Mouse (Mus musculus): ENCODE data around the gene Pik3r2.
A peak's percentile ranks its signal among the peaks of the same experiment; 100 is the strongest.

Gene Pik3r2

DNA sequence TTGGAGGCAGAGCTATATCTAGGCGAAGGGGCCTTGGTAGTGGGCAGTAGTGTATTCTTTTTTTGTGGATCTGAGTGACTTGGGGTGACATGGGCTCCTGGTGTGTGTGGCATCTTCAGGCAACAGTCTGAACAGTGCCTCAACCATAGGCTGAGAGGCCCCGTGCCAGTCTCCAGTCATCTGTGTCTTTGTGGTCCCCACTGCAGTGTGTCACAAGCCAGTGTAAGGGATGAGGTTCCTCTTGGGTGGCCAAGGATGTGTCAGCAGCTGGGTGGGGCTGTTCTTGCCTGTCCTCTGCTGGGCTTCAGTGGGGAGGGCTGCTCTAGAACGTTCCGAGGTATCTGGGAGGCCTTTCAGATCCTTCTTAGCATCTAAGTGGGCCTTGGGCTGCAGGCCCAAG, 45.6 kb downstream of the Pik3r2 start:
- DNase-seq, result no peak

DNA sequence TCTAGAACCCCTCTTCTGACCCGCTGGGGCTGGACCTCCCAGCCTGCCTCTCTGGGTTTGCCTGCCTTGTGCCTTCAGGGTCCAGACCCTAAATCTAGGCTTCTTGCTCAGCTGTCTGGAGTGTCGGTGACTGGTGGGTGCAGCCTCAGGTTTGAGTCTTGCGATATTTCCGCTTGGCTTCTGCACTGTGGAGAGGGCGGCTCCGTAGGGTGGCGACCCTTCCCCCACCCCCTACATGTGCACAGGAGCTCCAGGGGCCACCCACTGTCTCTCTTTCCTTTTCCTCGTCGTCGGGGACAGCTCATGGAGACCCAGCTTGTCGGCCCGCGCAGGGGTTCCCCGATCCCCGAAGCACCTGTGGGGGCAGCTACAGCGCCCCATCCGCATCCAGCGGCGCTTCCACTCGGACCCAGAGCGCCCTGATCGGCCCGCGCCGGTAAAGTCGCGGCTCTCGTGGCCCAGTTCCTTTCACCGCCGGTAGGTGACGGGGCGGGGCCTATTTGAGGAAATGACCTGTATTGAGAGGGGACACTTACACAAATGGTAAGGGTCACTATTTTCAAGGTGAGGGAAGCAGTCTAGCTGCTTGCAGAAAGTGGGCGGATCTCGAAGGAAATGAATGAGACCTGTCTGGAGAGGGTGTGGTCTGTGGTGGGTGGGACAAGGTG, 46.6 kb downstream of the Pik3r2 start:
- no peak for DNase-seq

DNA sequence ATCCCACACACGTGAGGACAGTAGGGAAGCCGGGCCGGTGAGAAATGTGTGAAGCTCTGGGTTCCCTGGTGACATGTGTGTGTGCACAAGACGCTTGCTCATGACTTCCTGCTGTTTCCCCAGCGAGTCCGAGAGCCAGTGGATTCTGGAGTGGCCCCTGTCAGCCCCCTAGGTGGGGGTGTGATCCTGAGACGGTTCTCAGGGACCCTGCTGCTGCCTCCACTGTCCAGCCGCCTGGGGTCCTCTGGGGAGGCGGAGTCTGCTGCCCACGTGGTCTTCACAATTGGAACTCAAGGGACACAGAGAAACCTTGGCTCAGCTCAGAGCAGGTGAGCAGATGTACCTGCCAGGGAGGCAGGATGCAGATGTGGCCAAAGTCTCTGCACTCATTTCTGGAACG, 49.8 kb downstream of the Pik3r2 start:
- no peak for DNase-seq

DNA sequence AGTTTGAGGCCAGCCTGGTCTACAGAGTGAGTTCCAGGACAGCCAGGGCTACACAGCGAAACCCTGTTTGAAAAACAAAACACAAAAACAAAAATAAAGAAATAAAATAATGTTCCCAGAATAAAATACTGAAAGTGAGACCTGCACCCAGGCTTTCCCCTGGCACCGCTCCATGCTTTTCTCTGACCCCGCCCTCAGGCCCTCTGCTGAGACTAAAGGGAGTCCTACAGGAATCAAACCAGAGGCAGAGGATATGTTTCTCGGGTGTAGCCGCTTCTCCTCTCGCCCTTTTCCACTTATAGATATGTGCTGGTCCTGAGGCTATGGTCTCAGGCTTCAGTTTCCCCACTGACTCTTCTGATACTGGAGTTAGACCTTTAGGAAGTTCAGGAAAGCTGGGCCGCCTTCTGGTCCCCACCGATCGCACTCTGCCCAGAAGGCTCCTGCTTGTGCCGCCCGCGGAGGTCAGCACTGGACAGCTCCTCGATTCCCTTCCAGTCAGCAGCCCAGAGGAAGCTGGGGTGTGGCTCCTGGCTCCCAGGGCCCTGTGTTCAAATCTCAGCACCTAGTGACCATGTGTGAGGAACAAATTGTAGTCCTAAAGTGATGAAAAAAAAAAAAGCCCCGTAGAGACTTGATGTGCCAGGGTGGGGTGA, 50.6 kb downstream of the Pik3r2 start:
- DNase-seq, result peak; percentile 75

DNA sequence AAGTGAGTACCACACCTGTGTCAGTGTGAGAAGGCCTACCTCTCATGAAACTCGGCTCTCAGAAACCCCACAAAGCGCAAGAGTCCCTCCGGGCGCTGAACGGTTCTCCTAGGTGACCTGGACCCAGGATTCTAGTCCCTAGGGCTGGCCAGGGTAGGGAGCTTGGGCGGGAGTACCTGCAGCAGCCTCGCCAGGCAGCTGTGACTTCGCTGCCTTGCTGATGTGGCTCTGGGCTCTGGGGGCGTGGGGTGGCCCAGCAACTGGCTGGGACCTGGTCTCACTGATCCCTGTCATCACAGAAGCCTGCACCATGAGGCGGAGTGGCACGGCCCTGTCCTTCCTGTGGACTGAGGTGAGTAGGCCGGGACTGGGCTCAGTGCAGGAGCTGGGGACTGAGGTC, 52.3 kb downstream of the Pik3r2 start:
- no peak for DNase-seq

DNA sequence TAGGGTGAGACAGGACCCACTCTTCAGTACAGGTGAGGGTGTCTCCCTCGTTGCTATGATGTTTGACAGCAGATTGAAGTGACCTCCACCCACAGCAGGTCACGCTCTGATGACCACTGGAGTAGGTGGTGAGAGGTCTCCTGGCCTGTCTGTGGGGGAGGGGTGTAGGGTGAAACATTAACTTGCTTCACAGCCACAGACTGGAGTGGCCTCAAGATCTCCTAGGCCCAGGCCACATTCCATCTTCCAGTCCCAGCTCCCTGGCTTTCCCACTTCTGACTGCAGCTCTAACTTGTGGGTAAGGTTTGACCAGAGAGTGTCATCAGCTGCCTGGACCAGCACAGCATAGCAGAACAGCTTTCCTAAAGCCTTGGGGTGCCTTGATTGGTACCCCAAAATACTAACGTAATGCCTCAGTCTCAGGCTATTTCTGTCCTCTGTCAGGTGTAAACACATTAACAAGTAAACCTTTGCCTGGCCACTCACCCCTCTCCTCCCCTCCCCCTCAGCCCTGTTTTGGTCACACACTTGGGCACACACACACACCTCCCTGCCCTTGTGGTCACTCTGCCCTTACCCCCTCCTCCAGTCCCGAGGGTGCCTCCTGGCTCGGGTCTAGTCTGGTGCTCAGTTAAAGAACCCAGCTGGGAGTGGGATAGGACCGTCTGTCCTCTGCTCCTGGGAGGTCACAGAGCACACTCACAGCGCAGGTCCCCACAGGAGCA, 52.9 kb downstream of the Pik3r2 start, which contains the start of gene Pde4c:
Gene Pde4c, plus strand, starts transcription at position 235 of the 725 bp plus-strand sequence.
- peak; percentile 98 for DNase-seq

DNA sequence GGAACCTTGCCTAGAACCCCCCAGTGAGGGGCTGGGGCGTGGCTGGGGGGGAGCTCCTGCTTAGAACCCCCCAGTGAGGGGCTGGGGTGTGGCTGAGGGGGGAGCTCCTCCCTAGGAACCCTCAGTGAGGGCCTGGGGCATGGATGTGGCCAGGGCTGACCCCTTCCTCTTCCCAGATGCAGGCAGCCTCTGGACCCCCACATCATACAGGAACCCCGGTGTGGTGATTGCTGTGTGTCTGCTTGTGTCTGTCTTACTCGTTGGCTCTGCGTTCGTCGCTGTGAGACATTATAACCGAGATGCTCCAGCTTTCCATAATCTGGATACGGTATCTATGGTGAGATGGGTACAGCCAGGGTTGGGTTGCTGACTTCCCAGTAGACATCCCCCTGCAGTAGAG, 54.9 kb downstream of the Pik3r2 start:
- no peak for DNase-seq

DNA sequence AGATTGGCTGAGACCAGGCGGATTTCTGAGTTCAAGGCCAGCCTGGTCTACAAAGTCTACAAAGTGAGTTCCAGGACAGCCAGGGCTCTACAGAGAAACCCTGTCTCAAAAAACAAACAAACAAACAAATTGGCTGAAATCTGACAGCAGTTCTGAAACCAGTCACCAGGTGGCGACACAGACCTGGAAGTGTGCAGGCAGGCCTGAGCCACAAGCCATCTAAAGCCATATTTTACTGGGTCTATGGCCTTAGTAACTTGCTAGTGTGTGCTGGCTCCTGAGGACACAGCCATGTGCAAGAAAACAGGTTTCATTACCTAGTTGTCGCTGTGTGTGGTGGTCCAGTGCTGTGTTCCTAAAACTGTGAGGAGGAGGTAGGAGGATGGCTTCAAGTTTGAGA, 55.8 kb downstream of the Pik3r2 start:
- peak; percentile 90 for DNase-seq

DNA sequence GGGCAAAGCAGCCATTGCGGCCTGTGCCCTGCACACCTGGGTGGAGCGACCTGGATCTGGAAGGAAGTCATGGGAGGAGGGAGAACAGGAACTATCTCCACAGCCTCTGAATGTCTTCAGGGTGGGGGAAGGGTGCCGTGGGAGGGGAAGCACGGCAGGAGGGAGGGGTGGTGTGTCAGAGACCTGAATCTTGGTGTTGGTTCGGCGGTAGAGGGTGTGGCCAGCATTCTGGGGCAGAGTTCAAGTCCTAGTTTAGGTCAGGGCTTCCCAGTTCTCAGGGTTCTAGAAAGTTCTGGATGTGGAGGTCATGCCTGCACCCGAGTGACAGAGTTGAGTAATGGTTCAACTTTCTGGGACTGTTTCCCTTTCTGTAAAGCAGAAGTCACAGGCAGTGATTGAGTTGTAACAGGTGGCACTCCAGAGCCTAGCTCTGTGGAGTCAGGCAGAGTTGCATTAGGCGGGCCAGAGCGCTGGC, 56.7 kb downstream of the Pik3r2 start:
- DNase-seq, result peak; percentile 57

DNA sequence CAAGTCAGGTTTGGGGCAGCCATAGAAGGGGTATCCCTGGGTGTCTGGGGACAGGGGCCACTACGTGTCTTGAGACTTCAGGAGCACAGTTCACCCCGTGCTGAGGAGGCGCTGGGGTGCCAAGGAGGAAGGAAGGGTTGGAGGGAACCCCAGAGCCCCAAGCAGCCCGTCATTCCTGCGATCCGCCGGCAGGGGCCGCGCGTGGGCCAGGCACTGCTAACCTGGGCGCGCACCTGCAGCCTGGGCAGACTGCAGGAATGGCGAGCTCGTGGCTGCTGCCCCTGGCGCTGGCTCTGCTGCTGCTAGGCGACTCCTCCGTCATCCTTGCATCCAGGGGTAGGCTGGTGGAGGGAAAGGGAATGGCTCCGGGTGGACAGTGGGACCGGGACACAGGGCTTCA, 58.2 kb downstream of the Pik3r2 start, which contains the start of gene Gm3336:
Gene Gm3336, plus strand, starts transcription at position 247 of the 400 bp plus-strand sequence.
- DNase-seq, result peak; percentile 77
